Mouse (Mus musculus) hindbrain, embryonic 14.5 days (tissue): Measurements from ENCODE around the gene Smarcb1. TPM values are rescaled to one million over a fixed set of nuclear protein-coding genes. Genes with fewer than 3 reads are reported as not detected.

Experiments
- ATAC-seq: fragments of 200-750 bp; cut with Nextera tagmentation; 2 replicates; pipeline ENCODE4 v1.8.0; 2017; ENCODE audit warnings: moderate number of reproducible peaks, mild to moderate bottlenecking, moderate TSS enrichment, moderate library complexity; ENCODE audit not compliant: low FRiP score
- DNase-seq: peaks from one replicate; pipeline ENCODE4 v3.0.0-alpha.2; 2015; ENCODE audit warnings: low spot score
- H3K27ac ChIP-seq: fragments of 300-500 bp; sonication (generic); 2 replicates; pipeline ENCODE4 v1.5.1; 2014; ENCODE audit warnings: mild to moderate bottlenecking, moderate library complexity
- H3K27me3 ChIP-seq: fragments of 300-500 bp; sonication (generic); 2 replicates; pipeline ENCODE4 v1.6.1; 2014; ENCODE audit warnings: mild to moderate bottlenecking, low read length, mixed read lengths; ENCODE audit not compliant: control insufficient read depth, insufficient read depth
- H3K36me3 ChIP-seq: fragments of 300-500 bp; sonication (generic); replicated peaks from 2 replicates; pipeline ENCODE4 v1.6.1; 2014; ENCODE audit not compliant: control insufficient read depth, insufficient read depth
- H3K4me1 ChIP-seq: fragments of 300-500 bp; sonication (generic); replicated peaks from 2 replicates; pipeline ENCODE4 v1.6.1; 2014; ENCODE audit warnings: antibody characterized with exemption, low read length, mixed read lengths; ENCODE audit not compliant: control insufficient read depth, insufficient read depth
- H3K4me2 ChIP-seq: fragments of 300-500 bp; sonication (generic); replicated peaks from 2 replicates; pipeline ENCODE4 v1.6.1; 2014; ENCODE audit warnings: mild to moderate bottlenecking, moderate library complexity
- H3K4me3 ChIP-seq: fragments of 300-500 bp; sonication (generic); replicated peaks from 2 replicates; pipeline ENCODE4 v1.5.1; 2014; ENCODE audit warnings: mild to moderate bottlenecking, low read length
- H3K9ac ChIP-seq: fragments of 300-500 bp; sonication (generic); 2 replicates; pipeline ENCODE4 v1.6.1; 2014
- H3K9me3 ChIP-seq: fragments of 300-500 bp; sonication (generic); 2 replicates; pipeline ENCODE4 v1.6.1; 2016; ENCODE audit warnings: low read length; ENCODE audit not compliant: control insufficient read depth
- WGBS: fragments of 180-500 bp; shearing (Covaris S2); extraction: QIAGEN DNeasy Blood & Tissue Kit; methylation state at CpG from one replicate; pipeline ENCODE4 v1.1.7; 2014; 5-methylcytosine and 5-hydroxymethylcytosine counted together
- polyA plus RNA-seq: library from polyadenylated mRNA; unstranded; fragments of >200 nt; fragmentation: Nextera tagmentation; extraction: Ambion mirVana; gene quantifications from 2 replicates; pipeline ENCODE4 v1.2.1, GENCODE M21; 2014

Smarcb1 gene
- polyA plus RNA-seq, 1 experiment from 2014 or later, result 231 TPM

GRCm38 (mm10) chr10:75883232-75883552 is 38.2 kb downstream of the Smarcb1 start:
- peak; percentile 65 for DNase-seq
- no peak overlapping the region for H3K9ac ChIP-seq
- no peak overlapping the region for H3K4me3 ChIP-seq

GRCm38 (mm10) chr10:75882433-75883231 is 38.8 kb downstream of the Smarcb1 start:
- H3K27ac ChIP-seq, result peak overlapping the region; percentile 47
- H3K4me2 ChIP-seq, result no peak overlapping the region
- H3K36me3 ChIP-seq, result no peaks in the 10 kb centered on the region
- ATAC-seq (peak; percentile 44), DNase-seq (no peak)
- H3K9me3 ChIP-seq, result no peaks in the 10 kb centered on the region
- no peaks in the 10 kb centered on the region for H3K27me3 ChIP-seq
- no peak overlapping the region for H3K4me3 ChIP-seq
- no peak overlapping the region for H3K9ac ChIP-seq
- H3K4me1 ChIP-seq, result peaks cover 8% of the 10 kb centered on the region; the same call in 1 of the 2 replicates
- 8% methylated on average over 15 of the region's 15 CpGs for WGBS

More at GRCm38 (mm10) chr10:75883232-75883552, 38.2 kb downstream of the Smarcb1 start:
- Histone ChIP-seq H3K4me1 (peaks cover 8% of the 10 kb centered on the region; the same call in 1 of the 2 replicates), H3K36me3 (no peaks in the 10 kb centered on the region), H3K9me3 (no peaks in the 10 kb centered on the region), H3K27ac (no peak overlapping the region), H3K27me3 (no peaks in the 10 kb centered on the region), H3K4me2 (no peak overlapping the region)
- peak; percentile 56 for ATAC-seq
- 2% methylated on average over 10 of the region's 10 CpGs for WGBS

GRCm38 (mm10) chr10:75881578-75882432 is 39.6 kb downstream of the Smarcb1 start:
- Histone ChIP-seq H3K4me1 (peaks cover 8% of the 10 kb centered on the region; the same call in 1 of the 2 replicates), H3K27me3 (no peaks in the 10 kb centered on the region), H3K27ac (peak overlapping the region; percentile 54), H3K4me3 (no peak overlapping the region), H3K9ac (no peak overlapping the region), H3K9me3 (no peaks in the 10 kb centered on the region), H3K4me2 (no peak overlapping the region), H3K36me3 (no peaks in the 10 kb centered on the region)
- ATAC-seq (no peak), DNase-seq (no peak)
- 17% methylated on average over 20 of the region's 20 CpGs for WGBS

- Histone ChIP-seq H3K4me1 (peaks cover 8% of the 10 kb centered on the region; the same call in 1 of the 2 replicates), H3K27me3 (no peaks in the 10 kb centered on the region), H3K36me3 (no peaks in the 10 kb centered on the region), H3K27ac (peak overlapping the region; percentile 54; the same call in 1 of the 2 replicates), H3K9ac (no peak overlapping the region), H3K4me2 (no peak overlapping the region), H3K4me3 (no peak overlapping the region), H3K9me3 (no peaks in the 10 kb centered on the region)
- ATAC-seq (no peak), DNase-seq (no peak)
- 55% methylated on average over 6 of the region's 6 CpGs for WGBS
Measured at GRCm38 (mm10) chr10:75880771-75881577, 40.4 kb downstream of the Smarcb1 start.

GRCm38 (mm10) chr10:75880351-75880750 is 41.1 kb downstream of the Smarcb1 start:
- H3K4me3 ChIP-seq, result no peak overlapping the region
- 0 out of 2 replicates have a peak overlapping the region, but pooled peaks have one; percentile 54 for H3K27ac ChIP-seq
- no peaks in the 10 kb centered on the region for H3K36me3 ChIP-seq
- 94% methylated on average over 10 of the region's 10 CpGs for WGBS
- no peak for ATAC-seq
- no peaks in the 10 kb centered on the region for H3K27me3 ChIP-seq
- DNase-seq, result no peak
- H3K4me1 ChIP-seq, result peaks cover 8% of the 10 kb centered on the region; the same call in 1 of the 2 replicates
- no peak overlapping the region for H3K9ac ChIP-seq
- H3K4me2 ChIP-seq, result no peak overlapping the region
- H3K9me3 ChIP-seq, result no peaks in the 10 kb centered on the region

- ATAC-seq, result no peak
- H3K27me3 ChIP-seq, result no peaks in the 10 kb centered on the region
- DNase-seq, result no peak
- H3K4me3 ChIP-seq, result no peak overlapping the region
- H3K27ac ChIP-seq, result no peak overlapping the region
- H3K9me3 ChIP-seq, result no peaks in the 10 kb centered on the region
- peaks cover 11% of the 10 kb centered on the region; the same call in 1 of the 2 replicates for H3K4me1 ChIP-seq
- no peak overlapping the region for H3K4me2 ChIP-seq
- WGBS, result 91% methylated on average over 3 of the region's 3 CpGs
- no peak overlapping the region for H3K9ac ChIP-seq
- H3K36me3 ChIP-seq, result no peaks in the 10 kb centered on the region
Measured at GRCm38 (mm10) chr10:75878836-75879235, 42.6 kb downstream of the Smarcb1 start.

GRCm38 (mm10) chr10:75873543-75874170 is 47.8 kb downstream of the Smarcb1 start:
- Histone ChIP-seq H3K9ac (peak overlapping the region; percentile 57), H3K4me1 (peaks cover 15% of the 10 kb centered on the region), H3K4me2 (peak overlapping the region; percentile 61), H3K9me3 (no peaks in the 10 kb centered on the region), H3K27me3 (no peaks in the 10 kb centered on the region), H3K36me3 (no peaks in the 10 kb centered on the region), H3K27ac (peak overlapping the region; percentile 92), H3K4me3 (peak overlapping the region; percentile 28)
- ATAC-seq (no peak), DNase-seq (peak; percentile 43)
- 10% methylated on average over 10 of the region's 10 CpGs for WGBS

GRCm38 (mm10) chr10:75872915-75873542 is 48.4 kb downstream of the Smarcb1 start:
- peak overlapping the region; percentile 61 for H3K4me2 ChIP-seq
- peak; percentile 88 for DNase-seq
- under 1% methylated on average over 11 of the region's 11 CpGs for WGBS
- H3K4me1 ChIP-seq, result peaks cover 15% of the 10 kb centered on the region
- ATAC-seq, result peak; percentile 98
- no peaks in the 10 kb centered on the region for H3K27me3 ChIP-seq
- H3K4me3 ChIP-seq, result peak overlapping the region; percentile 28
- H3K27ac ChIP-seq, result peak overlapping the region; percentile 92
- peak overlapping the region; percentile 57 for H3K9ac ChIP-seq
- no peaks in the 10 kb centered on the region for H3K36me3 ChIP-seq
- no peaks in the 10 kb centered on the region for H3K9me3 ChIP-seq
